Comparison of ENCODE assay signal across 28 mouse cellular contexts in genomic region chr5:137897812-137898211, GRCm38 (mm10). TPM values are rescaled to one million over a fixed set of nuclear protein-coding genes. Genes with fewer than 3 reads are reported as not detected.
A peak's percentile ranks its signal among the peaks of the same experiment; 100 is the strongest.
DNase-seq lines count a peak whose midpoint lies in the region; ATAC-seq and TF ChIP-seq lines count a peak whose summit lies in the region.
"Had no signal": no experiment of that assay in that cellular context is flagged by ENCODE, and none has a peak within 500 bp of the region (broad histone marks: within the 10 kb centered on the region; RNA-seq: fewer than 3 reads in every experiment).

No protein-coding gene starts in this region.

- no peak for TF ChIP-seq RAD21 in CH12.LX (IDR thresholded peaks at IDR 0.05; ENCODE audit: low read depth, low read length)

- H3K9me3 ChIP-seq in forebrain, postnatal 0 days (ENCODE audit: low read length): no peaks in the 10 kb centered on the region
- H3K9me3 ChIP-seq in forebrain, embryonic 11.5 days (ENCODE audit: control insufficient read depth, low read length): no peaks in the 10 kb centered on the region
- no peaks in the 10 kb centered on the region for H3K9me3 ChIP-seq in CH12.LX (replicated peaks; ENCODE audit: low read length)
- no peaks in the 10 kb centered on the region for H3K9me3 ChIP-seq in midbrain, embryonic 14.5 days (ENCODE audit: control insufficient read depth, low read length)
- H3K9me3 ChIP-seq: G1E had no signal

- no peaks in the 10 kb centered on the region for H3K27me3 ChIP-seq in forebrain, postnatal 0 days (ENCODE audit: insufficient read depth, low read length)
- no peaks in the 10 kb centered on the region for H3K27me3 ChIP-seq in forebrain, embryonic 11.5 days (ENCODE audit: control insufficient read depth, insufficient read depth, low read length)
- no peaks in the 10 kb centered on the region for H3K27me3 ChIP-seq in CH12.LX (replicated peaks)
- H3K27me3 ChIP-seq in midbrain, embryonic 14.5 days (ENCODE audit: control insufficient read depth, insufficient read depth, low read length): no peaks in the 10 kb centered on the region

- H3K4me1 ChIP-seq in forebrain, postnatal 0 days (ENCODE audit: insufficient read depth): no peaks in the 10 kb centered on the region
- no peaks in the 10 kb centered on the region for H3K4me1 ChIP-seq in forebrain, embryonic 11.5 days (replicated peaks; ENCODE audit: control insufficient read depth, insufficient read depth, low read length)
- peaks cover 0 to 9% of the 10 kb centered on the region in 2 experiments; a peak in 2 of 4 replicates for H3K4me1 ChIP-seq in CH12.LX (ENCODE audit: control insufficient read depth in 1 of 2, insufficient read depth in 2 of 2)
- no peaks in the 10 kb centered on the region for H3K4me1 ChIP-seq in midbrain, embryonic 14.5 days (ENCODE audit: control insufficient read depth, insufficient read depth, low read length)

- TF ChIP-seq CTCF in forebrain, postnatal 0 days (IDR thresholded peaks at IDR 0.05; ENCODE audit: low read depth): no peak
- TF ChIP-seq CTCF in CH12.LX (conservative IDR thresholded peaks at IDR 0.05 in 1 of 2, IDR thresholded peaks at IDR 0.05 in 1 of 2; ENCODE audit: low read depth in 2 of 2, low read length in 2 of 2): no peak

- H3K4me2 ChIP-seq in forebrain, postnatal 0 days (ENCODE audit: low read depth): no peak overlapping the region
- no peak overlapping the region for H3K4me2 ChIP-seq in forebrain, embryonic 11.5 days (ENCODE audit: low read depth, low read length, severe bottlenecking)
- H3K4me2 ChIP-seq in CH12.LX (ENCODE audit: insufficient read depth, low read depth, poor library complexity, severe bottlenecking): no peak overlapping the region
- no peak overlapping the region for H3K4me2 ChIP-seq in midbrain, embryonic 14.5 days (ENCODE audit: low read length)

- no peaks in the 10 kb centered on the region for H3K36me3 ChIP-seq in forebrain, postnatal 0 days (ENCODE audit: insufficient read depth)
- no peaks in the 10 kb centered on the region for H3K36me3 ChIP-seq in forebrain, embryonic 11.5 days (ENCODE audit: control insufficient read depth, insufficient read depth, low read length)
- H3K36me3 ChIP-seq in CH12.LX (replicated peaks in 1 of 2; ENCODE audit: control insufficient read depth in 1 of 2, insufficient read depth in 1 of 2, low read length in 1 of 2): no peaks in the 10 kb centered on the region
- H3K36me3 ChIP-seq in midbrain, embryonic 14.5 days (ENCODE audit: control insufficient read depth, insufficient read depth, low read length): no peaks in the 10 kb centered on the region
- H3K36me3 ChIP-seq: G1E had no signal

- no peak overlapping the region for H3K9ac ChIP-seq in forebrain, postnatal 0 days
- no peak overlapping the region for H3K9ac ChIP-seq in forebrain, embryonic 11.5 days (ENCODE audit: low read length)
- H3K9ac ChIP-seq in CH12.LX (ENCODE audit: insufficient read depth, low read depth): no peak overlapping the region; the same call in 1 of the 2 replicates
- H3K9ac ChIP-seq in midbrain, embryonic 14.5 days (replicated peaks; ENCODE audit: low read length): no peak overlapping the region

- H3K4me3 ChIP-seq in forebrain, postnatal 0 days (ENCODE audit: low read depth, low read length): no peak overlapping the region
- H3K4me3 ChIP-seq in forebrain, embryonic 11.5 days (ENCODE audit: low read depth, low read length): no peak overlapping the region
- H3K4me3 ChIP-seq in CH12.LX (replicated peaks in 1 of 3; ENCODE audit: low read depth in 2 of 3, low read length in 2 of 3, poor library complexity in 1 of 3): no peak overlapping the region
- H3K4me3 ChIP-seq in midbrain, embryonic 14.5 days (replicated peaks; ENCODE audit: low read depth, low read length): no peak overlapping the region

- no peaks in the 10 kb centered on the region for H3K79me2 ChIP-seq in CH12.LX (replicated peaks; ENCODE audit: control insufficient read depth, extremely low read depth, insufficient read depth, poor library complexity, severe bottlenecking)

- dilution Hi-C loops in CH12.LX (cut with MboI; ENCODE audit: extremely low pct_ligation_motif_present, extremely low pct_unique_long_range_greater_than_20kb, low sequenced_read_pairs): no loop called here

- WGBS in forebrain, postnatal 0 days: 76% methylated on average over 1 of the region's 1 CpGs
- 71% methylated on average over 1 of the region's 1 CpGs for WGBS in forebrain, embryonic 11.5 days
- WGBS in midbrain, embryonic 14.5 days: 85% methylated on average over 1 of the region's 1 CpGs

- H3K27ac ChIP-seq in forebrain, postnatal 0 days (ENCODE audit: low read depth, low read length): no peak overlapping the region
- no peak overlapping the region for H3K27ac ChIP-seq in forebrain, embryonic 11.5 days (ENCODE audit: low read depth, low read length)
- H3K27ac ChIP-seq in CH12.LX (ENCODE audit: insufficient read depth, low read depth): no peak overlapping the region
- no peak overlapping the region for H3K27ac ChIP-seq in midbrain, embryonic 14.5 days (replicated peaks; ENCODE audit: low read depth, low read length)

- no peak for ATAC-seq in forebrain, postnatal 0 days
- no peak for ATAC-seq in forebrain, embryonic 11.5 days (replicated peaks; ENCODE audit: low FRiP score)
- no peak for ATAC-seq in midbrain, embryonic 14.5 days (ENCODE audit: low FRiP score, low TSS enrichment)
- ATAC-seq: activated CD4-positive, CD25-positive, alpha-beta regulatory T cell, adult 4 months; CD4-positive, CD25-positive, alpha-beta regulatory T cell, adult 4 months; Patski had no signal

- no peak for TF ChIP-seq POLR2A in CH12.LX (IDR thresholded peaks at IDR 0.05; ENCODE audit: low read depth, low read length)

- DNase-seq in forebrain, postnatal 0 days: peak; percentile 1
- DNase-seq in forebrain, embryonic 11.5 days (ENCODE audit: low spot score): no peak
- peak; percentile 16 for DNase-seq in A20 (ENCODE audit: low read depth, low spot score)
- DNase-seq in CH12.LX (ENCODE audit: extremely low read depth): no peak
- peak; percentile 9 for DNase-seq in brain, adult 2 months (ENCODE audit: low read depth, low spot score)
- no peak for DNase-seq in heart, adult 11 months
- no peak for DNase-seq in left cerebral cortex, adult 9 months (ENCODE audit: low spot score in 2 of 2)
- no peak for DNase-seq in midbrain, embryonic 14.5 days
- DNase-seq: adrenal gland, adult 2 months; adrenal gland, adult 8-10 months; adrenal gland, postnatal 10 days; adrenal gland, postnatal 14 days; adrenal gland, postnatal 25 days; adrenal gland, postnatal 36 days; B cell, adult 2 months; cerebellum, adult 11 months; cerebellum, adult 11-12 months; cerebellum, adult 18-20 months; cerebellum, adult 2 months; cerebellum, adult 8-10 months had no signal

- no peak for TF ChIP-seq EP300 in CH12.LX (IDR thresholded peaks at IDR 0.05; ENCODE audit: low read length)

- in situ Hi-C loops in CH12.LX (cut with MboI; ENCODE audit: low pct_ligation_motif_present, low pct_unique_long_range_greater_than_20kb, low sequenced_read_pairs): no loop called here

TF ChIP-seq in CH12.LX, 34 proteins besides CTCF, POLR2A, EP300 and RAD21:
- TF ChIP-seq ZNF384 (IDR thresholded peaks at IDR 0.05; ENCODE audit: low read depth, low read length): peak; percentile 91
- no peak for TF ChIP-seq KAT2A (IDR thresholded peaks at IDR 0.05; ENCODE audit: insufficient replicate concordance, low read length)
- TF ChIP-seq TBP (conservative IDR thresholded peaks at IDR 0.05; ENCODE audit: low read depth, low read length): no peak

RNA-seq across cellular contexts. Expression of gene Cyp3a13, which starts 23.6 kb away (rescaled TPM):
- 0.08 TPM in 1 of 2 replicates, not detected in the other for total RNA-seq in forebrain, postnatal 0 days (2014; rRNA removed)
- polyA plus RNA-seq in forebrain, postnatal 0 days (2015; fragmentation: Nextera tagmentation; extraction: Ambion mirVana): not detected in 2 replicates
- polyA plus RNA-seq in forebrain, embryonic 11.5 days (2014; fragmentation: Nextera tagmentation; extraction: Ambion mirVana): not detected in 2 replicates
- not detected in 2 replicates for total RNA-seq in CH12.LX (2012; rRNA removed)
- total RNA-seq in CH12.LX (2014; rRNA removed): not detected in 2 replicates
- 0.16 TPM in 1 of 2 replicates, not detected in the other for polyA plus RNA-seq in CH12.LX (2012; ENCODE audit: insufficient read length, low read depth)
- not detected in 2 replicates for polyA plus RNA-seq in midbrain, embryonic 14.5 days (2014; fragmentation: Nextera tagmentation; extraction: Ambion mirVana)
- total RNA-seq: adrenal gland, postnatal 25 days; MEL had no signal
- polyA plus RNA-seq: activated CD4-positive, CD25-positive, alpha-beta regulatory T cell, adult 4 months; adrenal gland, adult 2 months; brain, embryonic 14.5 days; C2C12; CD4-positive, CD25-positive, alpha-beta regulatory T cell, adult 4 months; G1E had no signal

RNA-seq across cellular contexts. Expression of gene Pilrb2, which starts 26.2 kb away (rescaled TPM):
- not detected in 2 replicates for total RNA-seq in forebrain, postnatal 0 days (2014; rRNA removed)
- polyA plus RNA-seq in forebrain, postnatal 0 days (2015; fragmentation: Nextera tagmentation; extraction: Ambion mirVana): not detected in 2 replicates
- not detected in 2 replicates for polyA plus RNA-seq in forebrain, embryonic 11.5 days (2014; fragmentation: Nextera tagmentation; extraction: Ambion mirVana)
- total RNA-seq in CH12.LX (2012; rRNA removed): not detected in 2 replicates
- not detected in 2 replicates for total RNA-seq in CH12.LX (2014; rRNA removed)
- not detected in 2 replicates for polyA plus RNA-seq in CH12.LX (2012; ENCODE audit: insufficient read length, low read depth)
- 0.57 TPM in 1 of 2 replicates, not detected in the other for polyA plus RNA-seq in midbrain, embryonic 14.5 days (2014; fragmentation: Nextera tagmentation; extraction: Ambion mirVana)
- total RNA-seq: ES-E14 had no signal
- polyA plus RNA-seq: activated CD4-positive, CD25-positive, alpha-beta regulatory T cell, adult 4 months; C2C12; Patski had no signal

RNA-seq across cellular contexts. Expression of gene Pilrb1, which starts 39.9 kb away (rescaled TPM):
- not detected in 2 replicates for total RNA-seq in forebrain, postnatal 0 days (2014; rRNA removed)
- not detected in 2 replicates for polyA plus RNA-seq in forebrain, postnatal 0 days (2015; fragmentation: Nextera tagmentation; extraction: Ambion mirVana)
- not detected in 2 replicates for polyA plus RNA-seq in forebrain, embryonic 11.5 days (2014; fragmentation: Nextera tagmentation; extraction: Ambion mirVana)
- total RNA-seq in CH12.LX (2012; rRNA removed): not detected in 2 replicates
- total RNA-seq in CH12.LX (2014; rRNA removed): not detected in 2 replicates
- not detected in 2 replicates for polyA plus RNA-seq in CH12.LX (2012; ENCODE audit: insufficient read length, low read depth)
- not detected in 2 replicates for polyA plus RNA-seq in midbrain, embryonic 14.5 days (2014; fragmentation: Nextera tagmentation; extraction: Ambion mirVana)
- total RNA-seq: ES-E14 had no signal
- polyA plus RNA-seq: brain, embryonic 14.5 days; C2C12; cerebellum, adult 2 months; G1E; Patski had no signal

Comparison
In these comparisons a context has a peak if more than half of its experiments do, and no peak if none do; other contexts are left out.
1. DNase-seq: peak in forebrain, postnatal 0 days (single experiment), A20 (single experiment) and brain, adult 2 months (single experiment); none in forebrain, embryonic 11.5 days (single experiment), CH12.LX (single experiment), heart, adult 11 months (single experiment), left cerebral cortex, adult 9 months (0 of 2) and midbrain, embryonic 14.5 days (single experiment).